Mouse (Mus musculus) naive thymus-derived CD4-positive, alpha-beta T cell, adult 2 months (primary cell): Measurements from ENCODE around the gene BC030499.
A peak's percentile ranks its signal among the peaks of the same experiment; 100 is the strongest.

Experiments used
- DNase-seq: peaks from one replicate; pipeline ENCODE4 v3.0.0-alpha.2; 2011; ENCODE audit warnings: low read depth

BC030499 gene

GRCm38 (mm10) chr11:78290654-78291053 lies at the start of gene BC030499:
Gene BC030499 (plus strand): TSS chr11:78290841.
- DNase-seq: no peak

GRCm38 (mm10) chr11:78245261-78245626 lies 45.4 kb upstream of the BC030499 start:
- DNase-seq: no peak

GRCm38 (mm10) chr11:78245627-78246317 lies 44.9 kb upstream of the BC030499 start, which contains the start of the genes Sdf2 and Supt6:
Gene Sdf2 (plus strand): TSS chr11:78245746.
Gene Supt6 (minus strand): TSS chr11:78245987.
- DNase-seq: peak; percentile 94

- DNase-seq: peak; percentile 33
Measured at GRCm38 (mm10) chr11:78246318-78247011, 44.2 kb upstream of the BC030499 start.

- no peak for DNase-seq
Measured at GRCm38 (mm10) chr11:78247012-78247348, 43.7 kb upstream of the BC030499 start.

GRCm38 (mm10) chr11:78247727-78248140 lies 42.9 kb upstream of the BC030499 start:
- no peak for DNase-seq

GRCm38 (mm10) chr11:78256618-78257017 lies 34.0 kb upstream of the BC030499 start:
- DNase-seq: no peak

GRCm38 (mm10) chr11:78260489-78261258 lies 30.0 kb upstream of the BC030499 start:
- peak; percentile 47 for DNase-seq

- DNase-seq: peak; percentile 97
Measured at GRCm38 (mm10) chr11:78261380-78262352, 29.0 kb upstream of the BC030499 start, which contains the start of gene 2610507B11Rik. Gene 2610507B11Rik (plus strand): TSS chr11:78261752.

GRCm38 (mm10) chr11:78262550-78262949 lies 28.1 kb upstream of the BC030499 start:
- peak; percentile 72 for DNase-seq

GRCm38 (mm10) chr11:78265571-78265970 lies 25.1 kb upstream of the BC030499 start:
- no peak for DNase-seq

- DNase-seq: no peak
Measured at GRCm38 (mm10) chr11:78271986-78272385, 18.7 kb upstream of the BC030499 start.

GRCm38 (mm10) chr11:78275596-78275995 lies 15.0 kb upstream of the BC030499 start:
- DNase-seq: no peak

- DNase-seq: peak; percentile 29
Measured at GRCm38 (mm10) chr11:78276169-78276568, 14.5 kb upstream of the BC030499 start.

GRCm38 (mm10) chr11:78278853-78279252 lies 11.8 kb upstream of the BC030499 start:
- DNase-seq: no peak

GRCm38 (mm10) chr11:78279586-78279985 lies 11.1 kb upstream of the BC030499 start:
- no peak for DNase-seq

- no peak for DNase-seq
Measured at GRCm38 (mm10) chr11:78289146-78289763, 1.4 kb upstream of the BC030499 start.

GRCm38 (mm10) chr11:78294585-78294984 lies 3.9 kb downstream of the BC030499 start:
- DNase-seq: no peak

- no peak for DNase-seq
Measured at GRCm38 (mm10) chr11:78300917-78301316, 10.3 kb downstream of the BC030499 start.

GRCm38 (mm10) chr11:78301357-78302084 lies 10.9 kb downstream of the BC030499 start, which contains the start of gene Spag5:
Gene Spag5 (plus strand): TSS chr11:78301529.
- peak; percentile 93 for DNase-seq
